Mouse (Mus musculus): Measurements from ENCODE around the gene Ntrk3. TPM values are rescaled to one million over a fixed set of nuclear protein-coding genes. Genes with fewer than 3 reads are reported as not detected.

The Ntrk3 gene
- polyA plus RNA-seq, 1 experiment from 2014 or later: 25.3 TPM

- WGBS: 61% methylated on average over 5 of the region's 5 CpGs
- no peak overlapping the region for H3K4me2 ChIP-seq
- no peak overlapping the region for H3K4me3 ChIP-seq
- H3K27ac ChIP-seq: no peak overlapping the region
- H3K4me1 ChIP-seq: no peaks in the 10 kb centered on the region
- no peak for ATAC-seq (replicated peaks)
- no peak overlapping the region for H3K9ac ChIP-seq
- H3K27me3 ChIP-seq (replicated peaks): no peaks in the 10 kb centered on the region
- no peaks in the 10 kb centered on the region for H3K9me3 ChIP-seq
- H3K36me3 ChIP-seq (replicated peaks): no peaks in the 10 kb centered on the region
Measured at GRCm38 (mm10) chr7:78388101-78388500, 349.7 kb downstream of the Ntrk3 start.

GRCm38 (mm10) chr7:78385971-78386370 is 351.8 kb downstream of the Ntrk3 start:
- no peak overlapping the region for H3K9ac ChIP-seq
- H3K36me3 ChIP-seq (replicated peaks): no peaks in the 10 kb centered on the region
- no peak overlapping the region for H3K27ac ChIP-seq
- H3K4me2 ChIP-seq: no peak overlapping the region
- H3K9me3 ChIP-seq: no peaks in the 10 kb centered on the region
- H3K4me1 ChIP-seq: no peaks in the 10 kb centered on the region
- no peaks in the 10 kb centered on the region for H3K27me3 ChIP-seq (replicated peaks)
- no peak for ATAC-seq (replicated peaks)
- H3K4me3 ChIP-seq: no peak overlapping the region
- WGBS: 62% methylated on average over 1 of the region's 1 CpGs

GRCm38 (mm10) chr7:78384111-78384510 is 353.7 kb downstream of the Ntrk3 start:
- H3K36me3 ChIP-seq (replicated peaks): no peaks in the 10 kb centered on the region
- H3K27me3 ChIP-seq (replicated peaks): no peaks in the 10 kb centered on the region
- H3K4me2 ChIP-seq: no peak overlapping the region
- H3K4me1 ChIP-seq: no peaks in the 10 kb centered on the region
- H3K4me3 ChIP-seq: no peak overlapping the region
- no peak overlapping the region for H3K9ac ChIP-seq
- H3K27ac ChIP-seq: no peak overlapping the region
- no peaks in the 10 kb centered on the region for H3K9me3 ChIP-seq
- no peak for ATAC-seq (replicated peaks)

GRCm38 (mm10) chr7:78382126-78382525 is 355.7 kb downstream of the Ntrk3 start:
- 35% methylated on average over 1 of the region's 1 CpGs for WGBS
- H3K27ac ChIP-seq: no peak overlapping the region

GRCm38 (mm10) chr7:78379784-78380183 is 358.0 kb downstream of the Ntrk3 start:
- no peaks in the 10 kb centered on the region for H3K36me3 ChIP-seq (replicated peaks)
- no peaks in the 10 kb centered on the region for H3K27me3 ChIP-seq (replicated peaks)
- H3K4me1 ChIP-seq: no peaks in the 10 kb centered on the region
- H3K27ac ChIP-seq: no peak overlapping the region
- ATAC-seq (replicated peaks): no peak
- no peaks in the 10 kb centered on the region for H3K9me3 ChIP-seq
- WGBS: 94% methylated on average over 5 of the region's 5 CpGs
- H3K9ac ChIP-seq: no peak overlapping the region
- H3K4me2 ChIP-seq: no peak overlapping the region
- H3K4me3 ChIP-seq: no peak overlapping the region

More at GRCm38 (mm10) chr7:78382126-78382525, 355.7 kb downstream of the Ntrk3 start:
- H3K9ac ChIP-seq: no peak overlapping the region
- no peak for ATAC-seq (replicated peaks)
- no peak overlapping the region for H3K4me2 ChIP-seq
- no peaks in the 10 kb centered on the region for H3K4me1 ChIP-seq
- H3K27me3 ChIP-seq (replicated peaks): no peaks in the 10 kb centered on the region
- H3K9me3 ChIP-seq: no peaks in the 10 kb centered on the region
- no peaks in the 10 kb centered on the region for H3K36me3 ChIP-seq (replicated peaks)
- no peak overlapping the region for H3K4me3 ChIP-seq

- Histone ChIP-seq H3K4me2 (no peak overlapping the region), H3K9ac (no peak overlapping the region), H3K4me1 (no peaks in the 10 kb centered on the region), H3K27ac (no peak overlapping the region), H3K36me3 (replicated peaks) (no peaks in the 10 kb centered on the region), H3K4me3 (no peak overlapping the region), H3K9me3 (no peaks in the 10 kb centered on the region), H3K27me3 (replicated peaks) (no peaks in the 10 kb centered on the region)
- 94% methylated on average over 2 of the region's 2 CpGs for WGBS
- no peak for ATAC-seq (replicated peaks)
Measured at GRCm38 (mm10) chr7:78378306-78378705, 359.5 kb downstream of the Ntrk3 start.

GRCm38 (mm10) chr7:78376875-78377274 is 360.9 kb downstream of the Ntrk3 start:
- no peak overlapping the region for H3K27ac ChIP-seq
- no peaks in the 10 kb centered on the region for H3K36me3 ChIP-seq (replicated peaks)
- no peaks in the 10 kb centered on the region for H3K9me3 ChIP-seq
- 65% methylated on average over 4 of the region's 4 CpGs for whole genome bisulfite sequencing
- no peak overlapping the region for H3K4me3 ChIP-seq
- ATAC-seq (replicated peaks): no peak
- H3K4me2 ChIP-seq: no peak overlapping the region
- no peaks in the 10 kb centered on the region for H3K4me1 ChIP-seq
- no peak overlapping the region for H3K9ac ChIP-seq
- no peaks in the 10 kb centered on the region for H3K27me3 ChIP-seq (replicated peaks)

GRCm38 (mm10) chr7:78361341-78362309 is 376.2 kb downstream of the Ntrk3 start:
- H3K4me1 ChIP-seq: peaks cover 8% of the 10 kb centered on the region
- H3K36me3 ChIP-seq (replicated peaks): no peaks in the 10 kb centered on the region
- H3K4me2 ChIP-seq: no peak overlapping the region
- no peak overlapping the region for H3K4me3 ChIP-seq
- no peaks in the 10 kb centered on the region for H3K27me3 ChIP-seq (replicated peaks)
- no peak overlapping the region for H3K9ac ChIP-seq
- peak; percentile 55 for ATAC-seq (replicated peaks)
- H3K9me3 ChIP-seq: no peaks in the 10 kb centered on the region
- 56% methylated on average over 8 of the region's 8 CpGs for WGBS
- peak overlapping the region; percentile 48 for H3K27ac ChIP-seq

- Histone ChIP-seq H3K4me3 (no peak overlapping the region), H3K9ac (no peak overlapping the region), H3K36me3 (replicated peaks) (no peaks in the 10 kb centered on the region), H3K4me1 (no peaks in the 10 kb centered on the region), H3K27me3 (replicated peaks) (no peaks in the 10 kb centered on the region), H3K9me3 (no peaks in the 10 kb centered on the region; the same call in 1 of the 2 replicates), H3K4me2 (no peak overlapping the region), H3K27ac (no peak overlapping the region)
- no peak for ATAC-seq (replicated peaks)
- 79% methylated on average over 5 of the region's 5 CpGs for WGBS
Measured at GRCm38 (mm10) chr7:78347464-78347863, 390.3 kb downstream of the Ntrk3 start.

- Histone ChIP-seq H3K9ac (no peak overlapping the region), H3K27ac (no peak overlapping the region), H3K4me2 (no peak overlapping the region), H3K27me3 (replicated peaks) (no peaks in the 10 kb centered on the region), H3K36me3 (replicated peaks) (no peaks in the 10 kb centered on the region), H3K9me3 (no peaks in the 10 kb centered on the region), H3K4me1 (no peaks in the 10 kb centered on the region), H3K4me3 (no peak overlapping the region)
- ATAC-seq (replicated peaks): no peak
Measured at GRCm38 (mm10) chr7:78333422-78333821, 404.4 kb downstream of the Ntrk3 start.

- ATAC-seq (replicated peaks): no peak
- WGBS: 78% methylated on average over 2 of the region's 2 CpGs
- H3K4me3 ChIP-seq: no peak overlapping the region
Measured at GRCm38 (mm10) chr7:78328301-78328700, 409.5 kb downstream of the Ntrk3 start.

GRCm38 (mm10) chr7:78326185-78326584 is 411.6 kb downstream of the Ntrk3 start:
- WGBS: 64% methylated on average over 3 of the region's 3 CpGs
- no peak overlapping the region for H3K27ac ChIP-seq
- H3K9me3 ChIP-seq: no peaks in the 10 kb centered on the region
- H3K4me3 ChIP-seq: no peak overlapping the region
- H3K4me2 ChIP-seq: no peak overlapping the region
- no peaks in the 10 kb centered on the region for H3K36me3 ChIP-seq (replicated peaks)
- H3K4me1 ChIP-seq: no peaks in the 10 kb centered on the region
- no peak overlapping the region for H3K9ac ChIP-seq
- no peak for ATAC-seq (replicated peaks)
- H3K27me3 ChIP-seq (replicated peaks): no peaks in the 10 kb centered on the region

More at GRCm38 (mm10) chr7:78328301-78328700, 409.5 kb downstream of the Ntrk3 start:
- no peaks in the 10 kb centered on the region for H3K4me1 ChIP-seq
- no peaks in the 10 kb centered on the region for H3K27me3 ChIP-seq (replicated peaks)
- no peak overlapping the region for H3K9ac ChIP-seq
- no peak overlapping the region for H3K4me2 ChIP-seq
- no peaks in the 10 kb centered on the region for H3K36me3 ChIP-seq (replicated peaks)
- H3K9me3 ChIP-seq: no peaks in the 10 kb centered on the region
- no peak overlapping the region for H3K27ac ChIP-seq

- Histone ChIP-seq H3K27ac (no peak overlapping the region), H3K4me3 (no peak overlapping the region), H3K9ac (no peak overlapping the region), H3K4me1 (no peaks in the 10 kb centered on the region), H3K27me3 (replicated peaks) (no peaks in the 10 kb centered on the region), H3K9me3 (no peaks in the 10 kb centered on the region), H3K4me2 (no peak overlapping the region), H3K36me3 (replicated peaks) (no peaks in the 10 kb centered on the region)
- WGBS: 86% methylated on average over 4 of the region's 4 CpGs
- no peak for ATAC-seq (replicated peaks)
Measured at GRCm38 (mm10) chr7:78318640-78319039, 419.2 kb downstream of the Ntrk3 start.

Measured in midbrain, embryonic 15.5 days (tissue).